Mouse (Mus musculus): ENCODE measurements around the gene Bud31. TPM values are rescaled to one million over a fixed set of nuclear protein-coding genes. Genes with fewer than 3 reads are reported as not detected.

Gene Bud31
- total RNA-seq, 2 experiments from 2014 or later, result 164 to 231 TPM

DNA sequence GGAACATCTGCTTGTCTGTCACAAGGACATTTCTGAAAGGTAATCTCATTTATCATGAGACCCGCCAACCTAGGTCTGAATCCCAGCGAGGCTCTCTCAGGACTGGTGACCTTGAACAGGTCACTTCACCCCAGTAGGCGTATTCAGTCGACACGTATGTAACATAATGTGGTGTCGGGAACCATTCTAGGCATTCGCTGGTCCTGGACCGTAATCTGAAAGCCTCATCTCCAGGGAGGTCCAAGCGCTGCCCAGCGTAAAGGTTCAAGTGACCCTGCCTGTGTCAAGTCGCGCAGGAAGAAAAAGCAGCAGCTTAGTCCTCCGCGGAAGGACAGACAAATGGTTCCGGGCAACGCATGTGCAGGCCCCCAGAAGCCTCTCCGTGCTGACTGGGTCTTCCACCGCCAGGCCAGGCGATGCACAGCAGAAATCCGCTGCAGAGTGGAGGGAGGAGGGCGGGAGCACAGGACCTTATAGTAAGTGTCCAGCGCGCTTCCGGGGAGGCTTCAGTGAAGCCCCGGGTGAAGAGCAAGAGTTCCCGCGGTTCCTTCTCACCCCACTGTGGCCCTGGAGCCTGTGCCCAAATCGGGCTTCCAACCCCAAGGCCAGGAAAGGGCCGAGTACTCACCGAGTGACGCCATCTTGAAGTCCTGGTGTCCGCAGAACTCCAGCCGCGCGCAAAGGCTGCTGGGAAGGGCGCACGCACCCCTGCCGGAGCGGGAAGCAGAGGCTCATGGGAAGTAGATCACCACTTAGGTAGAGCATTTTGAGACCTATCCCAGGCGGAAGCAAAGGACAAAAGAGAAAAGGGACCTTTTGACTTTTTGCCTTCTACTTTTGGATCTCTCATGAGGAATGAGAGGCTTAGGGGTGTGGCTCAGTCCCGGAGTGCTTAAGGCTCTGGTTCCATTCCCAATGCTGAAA, 51.0 kb downstream of the Bud31 start:
- peak; percentile 95 for ATAC-seq (replicated peaks; ENCODE audit: poor library complexity)

GRCm38 (mm10) chr5:145191962-145192361, 51.8 kb downstream of the Bud31 start, which contains the start of gene Atp5j2:
Gene Atp5j2 (minus strand): TSS chr5:145192062.
- ATAC-seq (replicated peaks; ENCODE audit: poor library complexity), result no peak

Other genes starting within 250 kb of the Bud31 start
- 2.7 and 3.5 TPM in 2 replicates for gene Smurf1, start 174.5 kb upstream of the Bud31 start, total RNA-seq (2015)
- gene Smurf1, start 174.5 kb upstream of the Bud31 start, total RNA-seq (2017), result 2.8 and 4.1 TPM in 2 replicates
- not detected in 2 replicates for gene Gm4871, start 107.6 kb upstream of the Bud31 start, total RNA-seq (2015)
- gene Gm4871, start 107.6 kb upstream of the Bud31 start, total RNA-seq (2017), result not detected in 2 replicates
- not detected in 2 replicates for gene 1700018F24Rik, start 97.4 kb upstream of the Bud31 start, total RNA-seq (2015)
- gene 1700018F24Rik, start 97.4 kb upstream of the Bud31 start, total RNA-seq (2017), result not detected in 2 replicates
- gene Arpc1a, start 56.5 kb upstream of the Bud31 start, total RNA-seq (2015), result 72.3 and 79.9 TPM in 2 replicates
- gene Arpc1a, start 56.5 kb upstream of the Bud31 start, total RNA-seq (2017), result 47.7 and 51.2 TPM in 2 replicates
- gene Kpna7, start 56.3 kb upstream of the Bud31 start, total RNA-seq (2015), result not detected in 2 replicates
- not detected in 2 replicates for gene Kpna7, start 56.3 kb upstream of the Bud31 start, total RNA-seq (2017)
- 252 and 253 TPM in 2 replicates for gene Arpc1b, start 26.1 kb upstream of the Bud31 start, total RNA-seq (2015)
- gene Arpc1b, start 26.1 kb upstream of the Bud31 start, total RNA-seq (2017), result 169 and 205 TPM in 2 replicates
- gene Pdap1, start 124 bp upstream of the Bud31 start, total RNA-seq (2015), result 61.3 and 66.9 TPM in 2 replicates
- 152 and 264 TPM in 2 replicates for gene Pdap1, start 124 bp upstream of the Bud31 start, total RNA-seq (2017)
- gene Ptcd1, start 26.7 kb downstream of the Bud31 start, total RNA-seq (2015), result 7.3 and 7.7 TPM in 2 replicates
- 12.0 and 14.3 TPM in 2 replicates for gene Ptcd1, start 26.7 kb downstream of the Bud31 start, total RNA-seq (2017)
- 20.6 and 22.3 TPM in 2 replicates for gene Cpsf4, start 26.9 kb downstream of the Bud31 start, total RNA-seq (2015)
- 37.8 and 43.8 TPM in 2 replicates for gene Cpsf4, start 26.9 kb downstream of the Bud31 start, total RNA-seq (2017)
- gene Atp5j2, start 51.7 kb downstream of the Bud31 start, total RNA-seq (2015), result 353 and 371 TPM in 2 replicates
- 101 and 130 TPM in 2 replicates for gene Atp5j2, start 51.7 kb downstream of the Bud31 start, total RNA-seq (2017)
- 9.2 and 9.9 TPM in 2 replicates for gene Zkscan14, start 61.5 kb downstream of the Bud31 start, total RNA-seq (2015)
- gene Zkscan14, start 61.5 kb downstream of the Bud31 start, total RNA-seq (2017), result 27.6 and 30.1 TPM in 2 replicates
- gene Zkscan5, start 64.2 kb downstream of the Bud31 start, total RNA-seq (2015), result 4.6 and 5.2 TPM in 2 replicates
- gene Zkscan5, start 64.2 kb downstream of the Bud31 start, total RNA-seq (2017), result 5.7 and 7.6 TPM in 2 replicates
- gene Zfp655, start 91.4 kb downstream of the Bud31 start, total RNA-seq (2015), result 39.7 and 45.3 TPM in 2 replicates
- 28.8 and 34.3 TPM in 2 replicates for gene Zfp655, start 91.4 kb downstream of the Bud31 start, total RNA-seq (2017)
- gene Zscan25, start 140.1 kb downstream of the Bud31 start, total RNA-seq (2015), result 7.4 and 7.5 TPM in 2 replicates
- 5.2 and 9.3 TPM in 2 replicates for gene Zscan25, start 140.1 kb downstream of the Bud31 start, total RNA-seq (2017)
- gene Cyp3a57, start 204.9 kb downstream of the Bud31 start, total RNA-seq (2015), result not detected in 2 replicates
- gene Cyp3a57, start 204.9 kb downstream of the Bud31 start, total RNA-seq (2017), result not detected in 2 replicates

Data from megakaryocyte progenitor cell, adult 5-6 weeks (primary cell).